Mouse (Mus musculus) right cerebral cortex, adult 18-20 months (tissue): ENCODE data around the gene Pfdn5.

Experiments
- DNase-seq: peaks from one replicate; pipeline ENCODE4 v3.0.0; 2022; ENCODE audit warnings: mixed read lengths

Gene Pfdn5

DNA sequence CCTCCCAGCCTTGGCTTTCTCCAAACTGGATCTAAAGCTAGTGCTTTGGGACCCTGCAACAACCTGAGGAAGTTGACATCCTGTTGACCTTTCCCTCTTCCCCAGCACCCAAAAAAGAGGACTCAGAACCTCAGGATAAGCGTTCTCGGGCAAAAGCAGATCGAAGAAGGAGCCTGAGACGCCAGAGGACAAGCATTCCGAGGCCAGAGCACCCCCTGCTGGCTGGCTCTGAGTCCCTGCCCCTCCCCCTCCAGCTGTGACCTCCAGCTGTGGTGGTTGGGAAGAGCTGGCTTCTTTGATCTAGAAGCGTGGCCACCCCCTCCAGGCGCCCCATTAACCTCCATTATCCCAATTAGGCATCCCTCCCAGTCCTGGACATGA is 51.2 kb downstream of the Pfdn5 start:
- DNase-seq, result peak; percentile 77

DNA sequence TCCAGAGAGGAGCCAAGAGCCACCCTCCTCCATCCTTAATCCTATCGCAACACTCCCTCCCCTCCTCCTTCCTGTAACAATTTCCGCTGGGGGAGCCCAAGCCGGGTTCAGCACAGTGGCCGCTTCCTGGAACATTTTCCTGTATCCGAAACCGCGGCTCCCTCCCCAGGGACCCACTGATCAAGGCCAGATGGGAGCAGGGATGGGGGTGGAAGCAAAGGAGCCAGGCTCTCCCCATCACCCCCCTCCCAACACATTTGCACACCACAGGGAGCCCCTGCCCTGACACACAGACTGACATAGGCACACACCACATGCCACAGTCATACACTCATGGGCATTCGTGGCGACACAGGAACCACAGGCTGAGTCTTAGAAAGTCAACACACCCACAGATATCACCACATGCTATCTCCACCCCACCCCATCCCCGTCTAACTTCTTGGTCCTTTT is 51.9 kb downstream of the Pfdn5 start:
- no peak for DNase-seq
